9 mouse cellular contexts compared by ENCODE assay signal in genomic region chr5:52188206-52188605, GRCm38 (mm10). TPM values are rescaled to one million over a fixed set of nuclear protein-coding genes. Genes with fewer than 3 reads are reported as not detected.
A peak's percentile ranks its signal among the peaks of the same experiment; 100 is the strongest.
DNase-seq lines count a peak whose midpoint lies in the region; ATAC-seq and TF ChIP-seq lines count a peak whose summit lies in the region.
"Had no signal": no experiment of that assay in that cellular context is flagged by ENCODE, and none has a peak within 500 bp of the region (broad histone marks: within the 10 kb centered on the region; RNA-seq: fewer than 3 reads in every experiment).

No protein-coding gene starts in this region.

- H3K27ac ChIP-seq in kidney, postnatal 0 days = no peak overlapping the region
- no peak overlapping the region for H3K27ac ChIP-seq in embryonic facial prominence, embryonic 15.5 days (replicated peaks)
- no peak overlapping the region for H3K27ac ChIP-seq in intestine, embryonic 16.5 days (ENCODE audit: low read length)

- no peak overlapping the region for H3ac ChIP-seq in myocyte (ENCODE audit: control insufficient read depth, insufficient read length)

- ATAC-seq in kidney, postnatal 0 days (replicated peaks; ENCODE audit: low FRiP score, low read depth) = no peak
- no peak for ATAC-seq in embryonic facial prominence, embryonic 15.5 days (ENCODE audit: insufficient number of reproducible peaks, low FRiP score, low TSS enrichment, low read depth)
- ATAC-seq in intestine, embryonic 16.5 days = no peak
- no peak for ATAC-seq in activated CD4-positive, CD25-positive, alpha-beta regulatory T cell, adult 4 months

- H3K36me3 ChIP-seq in kidney, postnatal 0 days (ENCODE audit: insufficient read depth, low read length) = no peaks in the 10 kb centered on the region
- H3K36me3 ChIP-seq in embryonic facial prominence, embryonic 15.5 days = peaks cover 9% of the 10 kb centered on the region
- H3K36me3 ChIP-seq in intestine, embryonic 16.5 days (ENCODE audit: control insufficient read depth, insufficient read depth, low read length) = no peaks in the 10 kb centered on the region
- peaks cover 14% of the 10 kb centered on the region for H3K36me3 ChIP-seq in myocyte (ENCODE audit: control insufficient read depth, insufficient read depth)

- H3K79me2 ChIP-seq in myocyte (ENCODE audit: control insufficient read depth, insufficient read depth) = peaks cover 66% of the 10 kb centered on the region

- H3K4me1 ChIP-seq in kidney, postnatal 0 days (replicated peaks; ENCODE audit: insufficient read depth, low read length) = peaks cover 7% of the 10 kb centered on the region; the same call in 1 of the 2 replicates
- peaks cover 21% of the 10 kb centered on the region; the same call in 1 of the 2 replicates for H3K4me1 ChIP-seq in embryonic facial prominence, embryonic 15.5 days
- H3K4me1 ChIP-seq in intestine, embryonic 16.5 days (ENCODE audit: control insufficient read depth, insufficient read depth, low read length) = peaks cover 15% of the 10 kb centered on the region

- WGBS in kidney, postnatal 0 days = 24% methylated on average over 3 of the region's 3 CpGs
- 19% methylated on average over 3 of the region's 3 CpGs for WGBS in embryonic facial prominence, embryonic 15.5 days
- 27% methylated on average over 3 of the region's 3 CpGs for WGBS in intestine, embryonic 16.5 days

- TF ChIP-seq POLR2A in myocyte (IDR thresholded peaks at IDR 0.05; ENCODE audit: insufficient read length, low read depth) = no peak

- H3K9me3 ChIP-seq in kidney, postnatal 0 days (replicated peaks; ENCODE audit: low read length) = no peaks in the 10 kb centered on the region
- no peaks in the 10 kb centered on the region for H3K9me3 ChIP-seq in embryonic facial prominence, embryonic 15.5 days (replicated peaks)
- H3K9me3 ChIP-seq in intestine, embryonic 16.5 days (ENCODE audit: control insufficient read depth, low read length) = no peaks in the 10 kb centered on the region

- peak overlapping the region; percentile 66 for H3K4me2 ChIP-seq in kidney, postnatal 0 days (ENCODE audit: low read length)
- peak overlapping the region; percentile 56 for H3K4me2 ChIP-seq in embryonic facial prominence, embryonic 15.5 days (replicated peaks)
- peak overlapping the region; percentile 77 for H3K4me2 ChIP-seq in intestine, embryonic 16.5 days (ENCODE audit: low read depth, low read length)
- peak overlapping the region; percentile 89 for H3K4me2 ChIP-seq in myocyte (ENCODE audit: low read depth)

- no peak for DNase-seq in kidney, postnatal 0 days (ENCODE audit: low spot score)
- no peak for DNase-seq in kidney, postnatal 14 days
- no peak for DNase-seq in left cerebral cortex, adult 8-10 months (ENCODE audit: low spot score in 2 of 2)
- no peak for DNase-seq in gastrocnemius, postnatal 14 days
- DNase-seq: kidney, postnatal 4 days had no signal

- intact Hi-C loops in gastrocnemius, postnatal 14 days (cut with DNase I; ENCODE audit: low total_unique reads) = no loop called here

- no peak overlapping the region for H3K9ac ChIP-seq in kidney, postnatal 0 days (ENCODE audit: low read depth, low read length)
- no peak overlapping the region for H3K9ac ChIP-seq in embryonic facial prominence, embryonic 15.5 days
- H3K9ac ChIP-seq in intestine, embryonic 16.5 days (ENCODE audit: low read depth, low read length) = no peak overlapping the region

- H3K27me3 ChIP-seq in kidney, postnatal 0 days (ENCODE audit: insufficient read depth, low read length) = no peaks in the 10 kb centered on the region
- H3K27me3 ChIP-seq in embryonic facial prominence, embryonic 15.5 days = no peaks in the 10 kb centered on the region
- no peaks in the 10 kb centered on the region for H3K27me3 ChIP-seq in intestine, embryonic 16.5 days (replicated peaks; ENCODE audit: control insufficient read depth, insufficient read depth, low read length)
- H3K27me3 ChIP-seq in myocyte (ENCODE audit: control insufficient read depth, insufficient read depth, insufficient read length) = no peaks in the 10 kb centered on the region

- H3K4me3 ChIP-seq in kidney, postnatal 0 days (replicated peaks; ENCODE audit: low read depth, low read length) = 0 out of 2 replicates have a peak overlapping the region, but pooled peaks have one; percentile 93
- peak overlapping the region; percentile 91 for H3K4me3 ChIP-seq in embryonic facial prominence, embryonic 15.5 days (replicated peaks)
- peak overlapping the region; percentile 96; the same call in 1 of the 2 replicates for H3K4me3 ChIP-seq in intestine, embryonic 16.5 days (ENCODE audit: low read length)
- peak overlapping the region; percentile 83 for H3K4me3 ChIP-seq in myocyte

- no peak for TF ChIP-seq CTCF in kidney, postnatal 0 days (IDR thresholded peaks at IDR 0.05; ENCODE audit: low read depth)

TF ChIP-seq in myocyte, 11 proteins besides CTCF, POLR2A, EP300 and RAD21:
- TF ChIP-seq REST (IDR thresholded peaks at IDR 0.05; ENCODE audit: insufficient read depth, insufficient read length) (no peak), MYOD1 (IDR thresholded peaks at IDR 0.05; ENCODE audit: control insufficient read depth in 1 of 3, insufficient read length in 2 of 3, low read depth in 2 of 3) (peak in 1 of 3 experiments; percentile 24)

RNA-seq across cellular contexts. Expression of gene Dhx15, which starts 2.1 kb away (rescaled TPM):
- 108 and 117 TPM in 2 replicates for polyA plus RNA-seq in kidney, postnatal 0 days (2015; fragmentation: Nextera tagmentation; extraction: Ambion mirVana)
- polyA plus RNA-seq in embryonic facial prominence, embryonic 15.5 days (2015; fragmentation: Nextera tagmentation; extraction: Ambion mirVana) = 141 TPM in 2 replicates
- polyA plus RNA-seq in intestine, embryonic 16.5 days (2015; fragmentation: Nextera tagmentation; extraction: Ambion mirVana) = 118 and 127 TPM in 2 replicates
- polyA plus RNA-seq in myocyte (2012; fragmentation: generic; extraction: Trizol) = 39.0 TPM
- polyA plus RNA-seq in activated CD4-positive, CD25-positive, alpha-beta regulatory T cell, adult 4 months (2017; shearing (Covaris generic)) = 100 to 1,000 TPM in 1 of 2 experiments, 10 to 100 TPM in 1; 87.2 to 103 TPM
- total RNA-seq in left cerebral cortex, adult 8-10 months (2022) = 10 to 100 TPM; 84.8 to 90.4 (median 87.5) TPM
- total RNA-seq in gastrocnemius, postnatal 14 days (2021) = 10 to 100 TPM; 36.0 to 39.1 TPM
